Mouse (Mus musculus): ENCODE measurements around the gene Armcx2. TPM values are rescaled to one million over a fixed set of nuclear protein-coding genes. Genes with fewer than 3 reads are reported as not detected.
"Not testable (repeated sequence)": the region's sequence is repeated elsewhere in the genome, so short reads cannot be mapped to it uniquely, and the experiment has no call there.

Armcx2 gene
- polyA plus RNA-seq (2012; rRNA removed), result 2.5 and 3.3 TPM in 2 replicates

DNA sequence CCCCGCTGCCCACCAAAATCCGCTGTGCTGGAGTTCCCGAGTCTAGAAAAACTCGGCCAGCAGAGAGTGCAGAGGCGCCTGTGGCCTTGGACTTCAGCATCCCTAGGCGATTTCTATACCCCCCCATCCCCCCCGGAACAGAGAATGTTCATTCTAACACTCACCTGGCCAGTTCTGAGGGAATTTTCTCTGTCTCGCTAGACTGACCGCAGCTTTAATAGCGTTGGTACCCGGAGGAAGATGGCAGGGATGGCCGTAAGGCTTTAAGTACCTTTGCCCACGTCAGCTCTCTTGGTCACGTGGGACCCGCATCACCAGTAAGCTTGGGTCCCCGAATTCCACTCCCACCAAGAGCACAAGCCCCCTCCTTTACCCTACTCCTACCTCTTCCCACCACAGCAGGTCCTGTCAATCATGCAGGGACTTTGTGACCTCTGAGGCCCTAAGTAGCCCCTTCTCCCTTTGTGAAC lies at the start of gene Armcx2:
Gene Armcx2, minus strand, starts transcription at position 467 of the 470 bp plus-strand sequence.
- Histone ChIP-seq H3K4me1 (ENCODE audit: control insufficient read depth, insufficient read depth, low read length) (0 out of 2 replicates have a peak, but pooled peaks cover 2% of the 10 kb centered on the region), H3K27ac (ENCODE audit: control insufficient read depth, insufficient read depth, low read depth, low read length) (peak within 1 kb of the TSS; percentile 10; the same call in 1 of the 2 replicates), H3K36me3 (ENCODE audit: control insufficient read depth, insufficient read depth, low read length) (no peaks in the 10 kb centered on the region), H3K27me3 (ENCODE audit: control insufficient read depth, insufficient read depth, low read length) (no peaks in the 10 kb centered on the region), H3K4me3 (ENCODE audit: control insufficient read depth, low read depth, low read length) (peak within 1 kb of the TSS; percentile 63)
- TF ChIP-seq POLR2A (IDR thresholded peaks at IDR 0.05; ENCODE audit: control insufficient read depth, low read depth, low read length) (no peak), CTCF (IDR thresholded peaks at IDR 0.05; ENCODE audit: control insufficient read depth, insufficient read depth, insufficient replicate concordance, low read depth, low read length) (no peak)

DNA sequence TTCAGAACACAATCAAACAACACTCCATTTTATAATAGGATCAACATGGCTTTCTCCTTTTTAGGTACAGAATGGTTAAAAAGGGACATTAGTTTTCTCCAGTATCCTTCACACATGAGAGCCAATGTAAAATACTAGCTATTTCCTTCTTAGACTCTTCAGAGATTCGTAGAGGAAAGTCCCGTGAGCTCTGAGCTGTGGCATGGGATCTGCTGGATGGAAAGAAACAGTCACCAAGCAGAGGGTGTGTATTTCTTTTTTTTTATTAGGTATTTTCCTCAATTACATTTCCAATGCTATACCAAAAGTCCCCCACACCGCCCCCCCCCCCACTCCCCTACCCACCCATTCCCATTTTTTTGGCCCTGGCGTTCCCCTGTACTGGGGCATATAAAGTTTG lies 40.6 kb upstream of the Armcx2 start:
- Histone ChIP-seq H3K36me3 (ENCODE audit: control insufficient read depth, insufficient read depth, low read length) (no peaks in the 10 kb centered on the region), H3K4me1 (ENCODE audit: control insufficient read depth, insufficient read depth, low read length) (no peaks in the 10 kb centered on the region), H3K27ac (ENCODE audit: control insufficient read depth, insufficient read depth, low read depth, low read length) (no peak overlapping the region), H3K4me3 (ENCODE audit: control insufficient read depth, low read depth, low read length) (no peak overlapping the region), H3K27me3 (ENCODE audit: control insufficient read depth, insufficient read depth, low read length) (no peaks in the 10 kb centered on the region)
- TF ChIP-seq CTCF (IDR thresholded peaks at IDR 0.05; ENCODE audit: control insufficient read depth, insufficient read depth, insufficient replicate concordance, low read depth, low read length) (no peak), POLR2A (IDR thresholded peaks at IDR 0.05; ENCODE audit: control insufficient read depth, low read depth, low read length) (no peak)

GRCm38 (mm10) chrX:134844424-134844823 lies 35.4 kb upstream of the Armcx2 start:
- Histone ChIP-seq H3K4me3 (ENCODE audit: control insufficient read depth, low read depth, low read length) (no peak overlapping the region), H3K27ac (ENCODE audit: control insufficient read depth, insufficient read depth, low read depth, low read length) (no peak overlapping the region), H3K27me3 (ENCODE audit: control insufficient read depth, insufficient read depth, low read length) (no peaks in the 10 kb centered on the region), H3K4me1 (ENCODE audit: control insufficient read depth, insufficient read depth, low read length) (no peaks in the 10 kb centered on the region), H3K36me3 (ENCODE audit: control insufficient read depth, insufficient read depth, low read length) (no peaks in the 10 kb centered on the region)
- TF ChIP-seq POLR2A (IDR thresholded peaks at IDR 0.05; ENCODE audit: control insufficient read depth, low read depth, low read length) (no peak), CTCF (IDR thresholded peaks at IDR 0.05; ENCODE audit: control insufficient read depth, insufficient read depth, insufficient replicate concordance, low read depth, low read length) (no peak)

DNA sequence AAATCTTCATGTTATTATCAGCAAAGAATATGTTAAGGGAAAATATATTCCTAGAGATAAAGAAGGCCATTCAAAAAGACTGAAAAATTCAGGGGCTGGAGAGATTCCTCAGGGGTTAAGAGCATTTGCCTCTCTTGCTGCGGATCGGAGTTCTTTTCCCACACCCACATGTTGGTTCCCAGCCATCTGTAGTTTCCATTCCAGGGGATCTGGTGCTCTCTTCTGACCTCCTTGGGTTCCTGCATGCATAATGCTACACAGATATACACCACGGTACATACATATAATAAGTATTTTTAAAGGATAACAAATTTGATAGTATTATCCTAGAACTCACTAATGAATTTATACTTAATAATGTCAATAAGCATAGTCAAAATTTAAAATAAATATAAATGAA lies 21.5 kb upstream of the Armcx2 start:
- no peaks in the 10 kb centered on the region for H3K27me3 ChIP-seq (ENCODE audit: control insufficient read depth, insufficient read depth, low read length)
- H3K27ac ChIP-seq (ENCODE audit: control insufficient read depth, insufficient read depth, low read depth, low read length), result no peak overlapping the region
- H3K36me3 ChIP-seq (ENCODE audit: control insufficient read depth, insufficient read depth, low read length), result no peaks in the 10 kb centered on the region
- H3K4me3 ChIP-seq (ENCODE audit: control insufficient read depth, low read depth, low read length), result no peak overlapping the region
- TF ChIP-seq CTCF (IDR thresholded peaks at IDR 0.05; ENCODE audit: control insufficient read depth, insufficient read depth, insufficient replicate concordance, low read depth, low read length) (no peak), POLR2A (IDR thresholded peaks at IDR 0.05; ENCODE audit: control insufficient read depth, low read depth, low read length) (no peak)
- H3K4me1 ChIP-seq (ENCODE audit: control insufficient read depth, insufficient read depth, low read length), result no peaks in the 10 kb centered on the region; the same call in 1 of the 2 replicates

DNA sequence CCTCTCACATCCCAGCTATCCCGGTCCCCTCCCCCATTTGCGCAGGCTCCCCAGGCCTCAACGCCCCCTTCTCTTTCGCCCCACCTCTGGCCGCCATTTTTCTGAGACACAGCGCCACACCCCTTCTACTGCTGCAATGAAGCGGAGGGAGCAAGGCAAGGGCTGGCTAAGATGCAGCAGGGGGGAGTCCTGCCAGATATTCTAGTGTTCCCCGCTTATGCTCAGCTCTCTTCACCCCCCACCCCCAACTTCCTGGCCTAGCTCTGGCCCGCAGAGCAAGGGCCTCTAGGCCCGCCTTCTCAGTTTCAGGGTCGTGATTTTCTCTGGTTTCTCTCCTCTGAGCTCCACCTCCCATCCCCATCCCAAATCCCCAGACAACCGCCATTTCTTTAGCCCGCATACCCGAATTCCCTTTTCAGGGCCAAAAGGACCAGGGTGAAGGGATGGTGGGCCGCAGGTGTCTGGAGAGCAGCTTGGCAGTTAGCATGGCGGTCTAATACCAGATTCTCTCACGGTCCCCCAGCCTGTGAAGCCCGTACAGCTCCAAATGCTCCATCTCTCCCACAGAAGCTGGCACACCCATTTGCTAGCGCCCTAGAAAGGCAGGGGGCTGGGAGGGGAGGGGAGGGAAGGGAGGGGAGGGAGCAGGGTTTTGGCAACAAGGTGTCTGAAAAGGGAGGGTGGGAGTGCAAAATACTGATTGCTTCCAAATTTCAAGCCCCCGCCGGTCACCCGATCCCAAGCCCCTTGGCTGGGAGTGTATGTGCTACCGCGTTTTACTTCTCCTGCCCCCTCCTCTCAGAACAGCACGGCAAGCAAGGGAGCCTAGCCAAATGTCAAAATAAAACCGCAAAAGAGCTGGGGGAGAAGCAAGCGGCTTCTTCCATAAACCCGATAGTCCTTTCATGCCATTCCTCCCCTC lies 927 bp downstream of the Armcx2 start:
- H3K36me3 ChIP-seq (ENCODE audit: control insufficient read depth, insufficient read depth, low read length), result no peaks in the 10 kb centered on the region
- no peaks in the 10 kb centered on the region for H3K27me3 ChIP-seq (ENCODE audit: control insufficient read depth, insufficient read depth, low read length)
- peak overlapping the region; percentile 18; the same call in 1 of the 2 replicates for H3K27ac ChIP-seq (ENCODE audit: control insufficient read depth, insufficient read depth, low read depth, low read length)
- peak overlapping the region; percentile 63 for H3K4me3 ChIP-seq (ENCODE audit: control insufficient read depth, low read depth, low read length)
- H3K4me1 ChIP-seq (ENCODE audit: control insufficient read depth, insufficient read depth, low read length), result 0 out of 2 replicates have a peak, but pooled peaks cover 2% of the 10 kb centered on the region
- TF ChIP-seq POLR2A (IDR thresholded peaks at IDR 0.05; ENCODE audit: control insufficient read depth, low read depth, low read length) (no peak), CTCF (IDR thresholded peaks at IDR 0.05; ENCODE audit: control insufficient read depth, insufficient read depth, insufficient replicate concordance, low read depth, low read length) (no peak)

DNA sequence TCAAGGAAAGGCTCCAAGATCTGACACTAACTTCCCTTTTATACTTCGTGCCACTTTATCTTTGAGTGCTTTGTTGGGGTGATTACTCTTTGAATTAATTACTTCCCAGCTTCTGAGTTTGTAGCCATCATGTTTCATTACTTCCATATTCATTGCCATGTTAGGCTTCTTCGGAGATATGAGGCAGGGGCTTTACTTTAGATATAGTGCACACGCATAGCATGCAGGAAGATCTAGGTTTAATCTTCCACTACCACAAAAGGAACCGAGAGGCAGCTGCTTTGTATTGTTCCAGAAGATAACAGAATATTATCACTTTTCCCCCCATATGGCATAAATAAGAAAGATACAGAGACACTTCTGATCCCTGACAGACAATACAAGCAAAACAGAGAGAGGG lies 21.3 kb downstream of the Armcx2 start:
- no peak overlapping the region for H3K27ac ChIP-seq (ENCODE audit: control insufficient read depth, insufficient read depth, low read depth, low read length)
- no peaks in the 10 kb centered on the region for H3K36me3 ChIP-seq (ENCODE audit: control insufficient read depth, insufficient read depth, low read length)
- H3K4me3 ChIP-seq (ENCODE audit: control insufficient read depth, low read depth, low read length), result no peak overlapping the region
- H3K27me3 ChIP-seq (ENCODE audit: control insufficient read depth, insufficient read depth, low read length), result no peaks in the 10 kb centered on the region
- TF ChIP-seq CTCF (IDR thresholded peaks at IDR 0.05; ENCODE audit: control insufficient read depth, insufficient read depth, insufficient replicate concordance, low read depth, low read length) (no peak), POLR2A (IDR thresholded peaks at IDR 0.05; ENCODE audit: control insufficient read depth, low read depth, low read length) (no peak)
- no peaks in the 10 kb centered on the region for H3K4me1 ChIP-seq (ENCODE audit: control insufficient read depth, insufficient read depth, low read length)

GRCm38 (mm10) chrX:134763428-134764198 lies 45.4 kb downstream of the Armcx2 start:
- H3K4me1 ChIP-seq (ENCODE audit: control insufficient read depth, insufficient read depth, low read length); H3K36me3 ChIP-seq (ENCODE audit: control insufficient read depth, insufficient read depth, low read length); H3K27me3 ChIP-seq (ENCODE audit: control insufficient read depth, insufficient read depth, low read length); H3K27ac ChIP-seq (ENCODE audit: control insufficient read depth, insufficient read depth, low read depth, low read length); H3K4me3 ChIP-seq (ENCODE audit: control insufficient read depth, low read depth, low read length): not testable (repeated sequence)

Data from testis, adult 2 months (tissue).